16 mouse cellular contexts compared by ENCODE assay signal in the genomic region with DNA sequence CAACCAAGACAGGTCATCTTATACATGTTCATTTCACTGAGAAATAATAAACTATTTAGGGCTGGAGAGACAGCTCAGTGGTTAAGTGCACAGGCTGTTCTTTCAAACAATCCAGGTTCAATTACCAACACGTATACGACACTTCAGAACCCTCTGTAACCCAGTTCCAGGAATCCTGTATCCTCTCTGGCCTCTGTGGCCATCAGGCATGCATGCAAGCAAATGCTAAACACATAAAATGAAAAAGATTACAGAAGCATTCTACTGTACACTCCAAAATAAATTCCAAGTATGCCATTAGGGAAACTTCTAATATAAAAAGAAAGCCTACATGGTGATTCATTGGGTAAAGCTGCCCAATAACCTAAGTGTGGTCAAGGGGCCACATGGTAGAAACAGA.
"Had no signal": no experiment of that assay in that cellular context is flagged by ENCODE, and none has a peak within 500 bp of the region (broad histone marks: within the 10 kb centered on the region; RNA-seq: fewer than 3 reads in every experiment).

No protein-coding gene starts in this region.

- H3K4me1 ChIP-seq: neural tube, embryonic 13.5 days; neural tube, embryonic 15.5 days; stomach, embryonic 15.5 days had no signal

- DNase-seq: retina, postnatal 1 day; right cerebral cortex, adult 18-20 months; right cerebral cortex, postnatal 14 days; right cerebral cortex, postnatal 25 days; right cerebral cortex, postnatal 4 days; spleen, adult 18-20 months; thymus, adult 18-20 months; thymus, adult 2 months; thymus, postnatal 14 days; thymus, postnatal 25 days; thymus, postnatal 36 days; thymus, postnatal 4 days had no signal

- H3K27me3 ChIP-seq: neural tube, embryonic 13.5 days; neural tube, embryonic 15.5 days; stomach, embryonic 15.5 days had no signal

- H3K9me3 ChIP-seq: neural tube, embryonic 13.5 days; neural tube, embryonic 15.5 days; stomach, embryonic 15.5 days had no signal

- H3K4me3 ChIP-seq: neural tube, embryonic 13.5 days; neural tube, embryonic 15.5 days; stomach, embryonic 15.5 days had no signal

- H3K27ac ChIP-seq: neural tube, embryonic 13.5 days; neural tube, embryonic 15.5 days; stomach, embryonic 15.5 days; stomach, postnatal 0 days had no signal
